ENCODE assay signal across 8 mouse cellular contexts in the genomic region with DNA sequence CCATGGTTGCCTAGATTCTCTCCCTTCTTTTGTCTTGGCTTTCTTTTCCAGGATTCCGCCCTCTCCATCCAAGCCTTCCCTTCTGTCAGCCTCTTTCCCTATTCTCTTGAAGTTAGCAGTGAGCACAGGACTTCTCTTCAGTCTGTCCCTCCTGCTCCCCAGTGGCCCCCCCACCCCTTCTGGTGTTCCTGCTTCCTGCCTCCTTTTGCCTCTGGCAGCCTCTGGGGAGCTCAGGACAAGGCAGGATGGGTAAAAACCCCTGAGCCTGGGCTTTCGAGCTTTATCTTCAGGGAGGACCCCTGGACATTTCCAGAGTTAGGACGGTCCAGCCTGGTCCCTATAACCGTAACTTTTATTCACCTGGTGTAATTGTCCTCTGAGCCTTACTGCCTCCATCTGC. TPM values are rescaled to one million over a fixed set of nuclear protein-coding genes. Genes with fewer than 3 reads are reported as not detected.
DNase-seq lines count a peak whose midpoint lies in the region; ATAC-seq and TF ChIP-seq lines count a peak whose summit lies in the region.

No protein-coding gene starts in this region.

- DNase-seq in kidney, postnatal 0 days (ENCODE audit: low spot score): no peak
- DNase-seq in kidney, adult 2 months: no peak
- no peak for DNase-seq in frontal cortex, postnatal 14 days (ENCODE audit: low spot score in 2 of 2)
- no peak for DNase-seq in testis, postnatal 10 days (ENCODE audit: low spot score)

- TF ChIP-seq POLR2A in kidney, adult 2 months (IDR thresholded peaks at IDR 0.05; ENCODE audit: low read depth, low read length): no peak
- no peak for TF ChIP-seq POLR2A in embryonic fibroblast, embryonic 13.5 days (IDR thresholded peaks at IDR 0.05; ENCODE audit: low read depth, low read length)

- no peak for TF ChIP-seq CTCF in kidney, postnatal 0 days (IDR thresholded peaks at IDR 0.05; ENCODE audit: low read depth)
- no peak for TF ChIP-seq CTCF in kidney, adult 2 months (conservative IDR thresholded peaks at IDR 0.05; ENCODE audit: insufficient read depth, insufficient read length, low read depth, low read length)
- no peak for TF ChIP-seq CTCF in embryonic fibroblast, embryonic 13.5 days (IDR thresholded peaks at IDR 0.05; ENCODE audit: borderline replicate concordance, insufficient read depth, low read length)

- H3K4me2 ChIP-seq in kidney, postnatal 0 days (ENCODE audit: low read length): no peak overlapping the region
- no peak overlapping the region for H3K4me2 ChIP-seq in hindbrain, embryonic 16.5 days (ENCODE audit: low read length)
- peak overlapping the region; percentile 24 for H3K4me2 ChIP-seq in neural tube, embryonic 12.5 days (replicated peaks)

- H3K27ac ChIP-seq in kidney, postnatal 0 days: peak overlapping the region; percentile 88
- H3K27ac ChIP-seq in kidney, adult 2 months (ENCODE audit: insufficient read depth, low read depth, low read length): no peak overlapping the region
- peak overlapping the region; percentile 21 for H3K27ac ChIP-seq in embryonic fibroblast, embryonic 13.5 days (ENCODE audit: insufficient read depth, low read length)
- peak overlapping the region; percentile 90 for H3K27ac ChIP-seq in hindbrain, embryonic 16.5 days (ENCODE audit: low read depth, low read length)
- peak overlapping the region; percentile 86 for H3K27ac ChIP-seq in neural tube, embryonic 12.5 days

- 0 out of 2 replicates have a peak overlapping the region, but pooled peaks have one; percentile 2 for H3K9ac ChIP-seq in kidney, postnatal 0 days (ENCODE audit: low read depth, low read length)
- peak overlapping the region; percentile 59 for H3K9ac ChIP-seq in hindbrain, embryonic 16.5 days (ENCODE audit: low read depth, low read length)
- peak overlapping the region; percentile 33; the same call in 1 of the 2 replicates for H3K9ac ChIP-seq in neural tube, embryonic 12.5 days

- no peak overlapping the region for H3K4me3 ChIP-seq in kidney, postnatal 0 days (replicated peaks; ENCODE audit: low read depth, low read length)
- H3K4me3 ChIP-seq in kidney, adult 2 months (ENCODE audit: insufficient read depth, low read depth, low read length): no peak overlapping the region
- no peak overlapping the region for H3K4me3 ChIP-seq in embryonic fibroblast, embryonic 13.5 days (ENCODE audit: insufficient read depth, low read length)
- no peak overlapping the region for H3K4me3 ChIP-seq in hindbrain, embryonic 16.5 days (ENCODE audit: low read length)
- no peak overlapping the region for H3K4me3 ChIP-seq in neural tube, embryonic 12.5 days

- peaks cover 41% of the 10 kb centered on the region for H3K4me1 ChIP-seq in kidney, postnatal 0 days (replicated peaks; ENCODE audit: insufficient read depth, low read length)
- H3K4me1 ChIP-seq in kidney, adult 2 months (ENCODE audit: control insufficient read depth, insufficient read depth, low read length): peaks cover 36% of the 10 kb centered on the region
- H3K4me1 ChIP-seq in embryonic fibroblast, embryonic 13.5 days (ENCODE audit: control insufficient read depth, insufficient read depth, low read length): peaks cover 8% of the 10 kb centered on the region; the same call in 1 of the 2 replicates
- peaks cover 60% of the 10 kb centered on the region for H3K4me1 ChIP-seq in hindbrain, embryonic 16.5 days (ENCODE audit: control insufficient read depth, insufficient read depth, low read depth, low read length)
- H3K4me1 ChIP-seq in neural tube, embryonic 12.5 days: peaks cover 77% of the 10 kb centered on the region

- H3K9me3 ChIP-seq in kidney, postnatal 0 days (replicated peaks; ENCODE audit: low read length): no peaks in the 10 kb centered on the region
- H3K9me3 ChIP-seq in hindbrain, embryonic 16.5 days (ENCODE audit: control insufficient read depth, low read length): no peaks in the 10 kb centered on the region
- no peaks in the 10 kb centered on the region for H3K9me3 ChIP-seq in neural tube, embryonic 12.5 days

- WGBS in kidney, postnatal 0 days: 73% methylated on average over 4 of the region's 4 CpGs
- 84% methylated on average over 4 of the region's 4 CpGs for WGBS in kidney, adult 2 months
- 54% methylated on average over 4 of the region's 4 CpGs for whole genome bisulfite sequencing in hindbrain, embryonic 16.5 days
- WGBS in neural tube, embryonic 12.5 days: 65% methylated on average over 4 of the region's 4 CpGs

- no peaks in the 10 kb centered on the region for H3K36me3 ChIP-seq in kidney, postnatal 0 days (ENCODE audit: insufficient read depth, low read length)
- H3K36me3 ChIP-seq in kidney, adult 2 months (ENCODE audit: control insufficient read depth, insufficient read depth, low read length): no peaks in the 10 kb centered on the region
- no peaks in the 10 kb centered on the region for H3K36me3 ChIP-seq in hindbrain, embryonic 16.5 days (ENCODE audit: control insufficient read depth, insufficient read depth, low read length)
- H3K36me3 ChIP-seq in neural tube, embryonic 12.5 days: no peaks in the 10 kb centered on the region

- ATAC-seq in kidney, postnatal 0 days (replicated peaks; ENCODE audit: low FRiP score, low read depth): no peak
- ATAC-seq in hindbrain, embryonic 16.5 days: no peak
- no peak for ATAC-seq in neural tube, embryonic 12.5 days (ENCODE audit: low FRiP score, low read depth)
- ATAC-seq in granulocyte monocyte progenitor cell, adult 5-6 weeks (replicated peaks; ENCODE audit: poor library complexity, severe bottlenecking): no peak

- H3K27me3 ChIP-seq in kidney, postnatal 0 days (ENCODE audit: insufficient read depth, low read length): no peaks in the 10 kb centered on the region
- H3K27me3 ChIP-seq in kidney, adult 2 months (replicated peaks; ENCODE audit: control insufficient read depth, insufficient read depth, low read length): no peaks in the 10 kb centered on the region
- no peaks in the 10 kb centered on the region for H3K27me3 ChIP-seq in hindbrain, embryonic 16.5 days (replicated peaks; ENCODE audit: control insufficient read depth, insufficient read depth, low read length)
- peaks cover 20% of the 10 kb centered on the region for H3K27me3 ChIP-seq in neural tube, embryonic 12.5 days (replicated peaks)

RNA-seq across cellular contexts. Expression of a gene that starts 58.2 kb away (rescaled TPM):
- polyA plus RNA-seq in kidney, postnatal 0 days (2015; fragmentation: Nextera tagmentation; extraction: Ambion mirVana): 2.1 and 2.7 TPM in 2 replicates
- 1.2 and 1.3 TPM in 2 replicates for polyA plus RNA-seq in kidney, adult 2 months (2012; rRNA removed)
- polyA plus RNA-seq in embryonic fibroblast, embryonic 13.5 days (2011; ENCODE audit: insufficient read length, low read depth, missing spikeins): 2.8 and 3.4 TPM in 2 replicates
- polyA plus RNA-seq in hindbrain, embryonic 16.5 days (2015; fragmentation: Nextera tagmentation; extraction: Ambion mirVana): 0.19 and 0.99 TPM in 2 replicates
- polyA plus RNA-seq in neural tube, embryonic 12.5 days (2016; fragmentation: Nextera tagmentation; extraction: Ambion mirVana): 0.57 and 1.3 TPM in 2 replicates
- not detected in 2 replicates for total RNA-seq in granulocyte monocyte progenitor cell, adult 5-6 weeks (2014; fragmentation: Nextera tagmentation)
- not detected in 2 replicates for total RNA-seq in granulocyte monocyte progenitor cell, adult 5-6 weeks (2017)

Comparison
In these comparisons a context has a peak if more than half of its experiments do, and no peak if none do; other contexts are left out.
1. H3K9ac ChIP-seq: peak in every context shown above with its lines; median percentile 59 in hindbrain, embryonic 16.5 days; 33 in neural tube, embryonic 12.5 days; 2 in kidney, postnatal 0 days.